Mouse (Mus musculus) CD8-positive naive resting alpha-beta T cell, adult 57 days (primary cell): Measurements from ENCODE around the gene 1700019A02Rik. TPM values are rescaled to one million over a fixed set of nuclear protein-coding genes. Genes with fewer than 3 reads are reported as not detected.

Experiments
- total RNA-seq: library from RNA; stranded (reverse); gene quantifications from one replicate; pipeline ENCODE4 v1.2.4, GENCODE M21; 2023

Gene 1700019A02Rik
- total RNA-seq, result not detected

GRCm38 (mm10) chr1:53187536-53187935, at the start of gene 1700019A02Rik:
1700019A02Rik (minus strand) TSS chr1:53187636.

Other genes starting within 250 kb of the 1700019A02Rik start
- gene 1700019D03Rik, start 167.5 kb downstream of the 1700019A02Rik start, total RNA-seq, result 0.64 TPM
- gene Mstn, start 126.0 kb downstream of the 1700019A02Rik start, total RNA-seq, result not detected
- gene Pms1, start 109.4 kb upstream of the 1700019A02Rik start, total RNA-seq, result 19.6 TPM
- 16.3 TPM for gene Ormdl1, start 109.5 kb upstream of the 1700019A02Rik start, total RNA-seq
- gene Gm28778, start 109.5 kb upstream of the 1700019A02Rik start, total RNA-seq, result not detected
- gene Osgepl1, start 126.0 kb upstream of the 1700019A02Rik start, total RNA-seq, result 6.4 TPM
- gene Asdurf, start 165.0 kb upstream of the 1700019A02Rik start, total RNA-seq, result 12.1 TPM
- 0.28 TPM for gene Gm28551, start 165.0 kb upstream of the 1700019A02Rik start, total RNA-seq
- gene Asnsd1, start 165.1 kb upstream of the 1700019A02Rik start, total RNA-seq, result 32.0 TPM